Mouse (Mus musculus) cerebellum, postnatal 14 days (tissue): ENCODE data around the gene Bfsp2.
"Not testable (repeated sequence)": the region's sequence is repeated elsewhere in the genome, so short reads cannot be mapped to it uniquely, and the experiment has no call there.

ENCODE experiments used
- DNase-seq, 2 experiments: peaks; one replicate each; pipeline ENCODE4 v3.0.0; 2021; ENCODE audit warnings: mixed read lengths in 2 of 2

The Bfsp2 gene

GRCm38 (mm10) chr9:103426425-103426824, 53.8 kb downstream of the Bfsp2 start:
- DNase-seq = no peak

DNA sequence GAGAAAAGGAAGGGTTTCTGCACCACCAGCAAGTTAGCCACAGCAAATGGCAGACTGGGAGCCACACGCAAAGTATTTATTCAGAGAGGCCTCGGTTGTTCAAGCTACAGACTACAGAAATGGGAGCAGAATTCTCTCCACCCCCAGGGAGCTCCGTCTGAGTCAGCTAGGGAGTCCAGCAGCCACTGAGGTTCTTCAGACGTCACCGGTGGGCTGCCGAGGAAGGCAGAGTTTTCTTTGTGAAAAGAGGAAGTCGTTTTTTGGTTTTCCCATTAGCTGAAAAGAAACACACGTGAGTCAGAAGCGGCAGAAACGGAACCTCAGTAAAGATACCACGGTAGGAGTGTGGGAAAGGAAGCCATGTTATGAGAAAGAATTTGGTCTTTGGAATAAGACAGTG, 55.4 kb downstream of the Bfsp2 start:
- DNase-seq = no peak

DNA sequence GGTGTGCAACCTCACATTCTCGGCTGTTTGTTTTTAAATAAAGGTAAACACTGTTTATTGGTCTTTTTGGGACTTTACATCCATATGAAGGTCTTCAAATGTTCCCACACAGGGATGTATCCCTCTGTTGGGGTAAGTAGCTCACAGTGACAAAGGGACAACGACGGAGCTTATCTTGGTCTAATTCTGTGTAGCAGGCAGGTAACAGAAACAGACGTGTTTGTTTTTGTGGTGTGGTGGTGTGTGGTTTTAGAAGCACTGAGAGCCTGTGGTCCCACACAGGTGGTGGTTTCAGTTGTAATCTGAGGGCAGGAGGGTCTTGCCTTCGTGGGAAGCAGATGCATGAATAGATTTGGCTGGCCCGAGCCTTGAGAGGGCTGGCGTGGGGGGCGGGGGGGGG, 56.3 kb downstream of the Bfsp2 start:
- no peak for DNase-seq

DNA sequence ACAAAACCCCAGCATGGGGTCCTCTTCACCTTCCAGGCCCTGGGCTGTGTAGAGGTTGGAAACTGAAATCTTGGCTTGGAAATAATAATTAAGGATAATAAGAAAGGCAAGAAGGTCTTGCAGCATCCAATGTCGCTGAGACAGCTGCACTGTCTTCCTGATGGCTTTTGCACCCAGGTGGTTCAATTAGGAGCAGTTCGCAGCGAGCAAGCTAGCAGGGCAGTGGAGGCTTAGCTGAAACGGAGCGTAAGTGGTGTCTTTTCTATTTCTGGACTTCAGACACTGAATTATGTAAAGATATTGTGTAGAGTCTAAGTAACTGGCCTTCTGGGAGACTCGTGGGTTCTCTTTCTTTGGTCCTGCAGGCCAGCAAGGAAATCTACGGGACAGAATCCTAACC, 56.8 kb downstream of the Bfsp2 start:
- DNase-seq = no peak

DNA sequence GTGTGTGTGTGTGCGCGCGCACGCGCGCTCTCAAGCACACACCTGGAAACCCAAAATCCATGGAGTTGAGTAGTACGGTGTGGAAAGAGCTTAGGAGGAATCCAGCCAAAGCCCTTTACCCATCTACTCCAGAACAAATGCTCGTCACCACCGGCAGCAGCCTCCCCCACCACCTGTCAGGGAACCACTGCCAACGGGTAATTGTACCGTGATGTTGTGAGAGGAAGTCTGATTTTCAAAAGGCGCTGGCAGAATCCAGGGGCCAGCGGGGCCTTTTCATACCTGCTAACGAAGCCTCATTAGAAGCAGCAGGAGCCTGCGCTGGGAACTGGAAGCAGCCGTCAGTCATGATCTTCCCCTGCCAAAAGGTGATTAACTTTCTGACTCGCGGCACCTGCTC, 57.4 kb downstream of the Bfsp2 start:
- DNase-seq = peak; percentile 78 to 82

DNA sequence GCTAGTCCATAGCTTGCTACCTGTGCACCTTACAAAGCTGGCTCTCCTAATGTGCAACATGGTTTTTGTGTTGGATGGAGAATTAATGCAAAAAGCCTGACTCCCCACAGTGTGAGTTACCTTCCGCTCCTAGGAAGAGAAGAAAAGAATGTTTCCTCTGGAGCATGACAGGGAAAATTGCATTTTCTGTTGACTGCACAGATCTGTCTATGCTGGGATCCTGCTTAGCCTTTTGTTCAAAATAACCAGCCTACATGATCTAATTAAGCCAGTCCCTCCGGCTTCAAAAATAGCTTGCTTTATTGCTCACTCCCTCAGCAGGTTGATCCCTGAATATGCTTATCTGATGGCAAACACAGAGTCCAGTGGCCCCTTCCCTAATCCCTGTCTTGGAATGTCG, 59.4 kb downstream of the Bfsp2 start:
- no peak for DNase-seq

GRCm38 (mm10) chr9:103418786-103419185, 61.4 kb downstream of the Bfsp2 start:
- no peak for DNase-seq

DNA sequence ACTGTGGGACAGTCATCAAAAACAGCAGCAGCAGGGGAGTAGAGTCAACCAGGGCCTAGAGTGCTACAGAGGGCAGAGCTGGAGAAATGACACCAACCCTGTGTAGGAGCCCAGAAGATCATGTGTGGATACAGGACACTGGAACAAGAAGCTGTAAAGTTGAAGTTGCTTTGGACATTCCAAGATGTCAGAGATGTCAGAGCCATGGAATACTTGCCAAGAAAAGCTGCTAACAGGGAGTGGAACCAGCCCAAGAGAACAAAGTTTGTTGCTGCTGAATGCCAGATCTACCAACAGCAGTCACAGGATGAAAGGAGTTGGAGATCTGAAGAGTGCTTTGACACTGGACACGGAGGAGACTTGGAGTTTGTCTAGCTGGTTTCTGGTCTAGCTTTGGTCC, 62.0 kb downstream of the Bfsp2 start:
- not testable (repeated sequence) for DNase-seq

DNA sequence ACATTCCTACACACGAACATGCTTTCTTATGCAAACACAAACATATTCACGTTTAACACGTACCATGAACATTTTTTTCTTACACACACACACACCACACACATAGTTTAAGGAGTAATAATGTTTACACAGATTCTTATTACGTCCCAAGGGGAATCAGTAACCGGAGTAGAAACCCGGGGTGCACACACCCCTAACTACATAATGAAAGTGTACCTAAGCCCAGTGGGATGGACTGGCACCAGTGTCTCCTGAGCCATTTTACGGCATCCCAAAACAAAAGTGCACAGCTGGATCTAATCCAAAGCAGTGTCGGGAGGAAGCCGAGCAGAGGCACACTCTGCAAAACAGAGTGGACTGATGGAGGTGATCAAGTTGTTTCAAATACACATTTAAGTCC, 66.8 kb downstream of the Bfsp2 start:
- DNase-seq = no peak

- DNase-seq = no peak
Measured at GRCm38 (mm10) chr9:103409119-103409518, 71.1 kb downstream of the Bfsp2 start.

- no peak for DNase-seq
Measured at GRCm38 (mm10) chr9:103408136-103408777, 72.0 kb downstream of the Bfsp2 start.

DNA sequence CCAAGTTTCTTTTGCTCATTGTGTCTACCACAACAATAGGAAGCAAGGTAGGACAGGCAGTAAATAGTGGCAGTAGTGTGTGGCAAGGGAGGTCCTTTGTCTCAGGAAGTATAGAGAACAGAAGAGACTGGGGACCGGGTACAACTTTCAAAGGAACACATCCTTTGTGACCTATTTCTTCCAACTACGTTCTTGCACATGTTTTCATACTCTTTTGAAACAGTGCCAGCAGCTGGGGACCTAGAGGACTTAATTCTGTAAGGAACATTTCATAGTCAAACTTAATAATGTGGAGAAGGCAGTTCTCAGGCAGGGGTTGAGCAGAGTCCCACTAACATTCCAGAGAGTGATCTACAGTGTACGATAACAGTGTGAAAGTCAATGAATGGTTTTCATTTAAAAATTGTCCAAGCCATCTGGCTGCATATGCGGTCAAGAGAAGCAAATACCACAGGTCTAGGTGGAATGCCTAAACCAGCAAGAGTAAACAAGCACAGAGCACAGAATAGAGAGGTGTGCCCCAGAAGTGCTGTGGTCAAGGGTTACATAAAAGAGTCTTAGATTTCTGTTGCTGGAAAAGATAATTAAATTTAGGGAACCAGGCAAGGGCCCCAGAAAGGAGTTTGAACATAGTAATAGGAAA, 76.8 kb downstream of the Bfsp2 start:
- DNase-seq = no peak

- no peak for DNase-seq
Measured at GRCm38 (mm10) chr9:103398509-103399157, 81.6 kb downstream of the Bfsp2 start.

DNA sequence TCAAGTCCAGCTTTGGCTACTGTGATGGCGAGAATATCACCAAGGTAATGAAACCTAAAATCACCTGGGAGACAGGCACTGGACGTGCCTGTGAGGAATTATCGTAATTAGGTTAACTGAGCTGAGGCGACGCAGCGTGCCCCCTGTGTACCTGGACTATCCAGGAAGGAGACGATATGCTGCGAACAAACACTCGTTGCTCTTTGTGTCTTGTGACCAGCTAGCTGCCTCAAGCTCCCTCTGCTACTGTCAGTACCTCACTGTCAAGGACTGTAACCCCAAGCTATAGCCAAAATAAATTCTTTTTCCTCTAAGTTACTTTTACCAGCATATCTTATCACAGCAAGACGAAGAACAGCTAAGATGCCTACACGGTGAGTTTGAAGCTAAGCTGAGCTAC, 87.0 kb downstream of the Bfsp2 start:
- no peak for DNase-seq

GRCm38 (mm10) chr9:103391796-103392372, 88.3 kb downstream of the Bfsp2 start:
- DNase-seq = no peak

GRCm38 (mm10) chr9:103389261-103389660, 91.0 kb downstream of the Bfsp2 start:
- DNase-seq = no peak

- DNase-seq = no peak
Measured at GRCm38 (mm10) chr9:103387011-103387653, 93.1 kb downstream of the Bfsp2 start.

DNA sequence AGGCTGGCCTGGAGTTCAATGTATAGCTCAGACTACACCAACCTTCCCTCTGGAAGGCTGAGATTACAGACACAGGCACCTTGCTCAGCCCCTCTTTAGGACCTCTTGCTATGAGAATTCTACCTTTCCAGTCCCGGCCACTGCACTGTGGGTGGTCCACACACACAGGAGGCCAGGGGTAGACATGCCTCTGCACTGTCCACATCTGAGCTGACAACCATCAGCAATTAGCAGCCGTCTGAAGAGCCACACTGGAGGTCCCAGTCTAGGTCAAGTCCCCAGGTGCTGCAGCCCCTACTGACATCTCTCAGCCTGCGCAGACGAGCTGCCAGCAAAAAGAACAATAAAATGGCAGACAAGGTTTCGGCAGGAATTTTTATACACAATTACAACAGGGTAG, 93.6 kb downstream of the Bfsp2 start:
- no peak for DNase-seq

GRCm38 (mm10) chr9:103385600-103385999, 94.6 kb downstream of the Bfsp2 start:
- no peak for DNase-seq

GRCm38 (mm10) chr9:103384141-103384796, 96.0 kb downstream of the Bfsp2 start:
- DNase-seq = no peak

GRCm38 (mm10) chr9:103383576-103383975, 96.6 kb downstream of the Bfsp2 start:
- no peak for DNase-seq

- DNase-seq = no peak
Measured at GRCm38 (mm10) chr9:103382989-103383388, 97.2 kb downstream of the Bfsp2 start.

GRCm38 (mm10) chr9:103380566-103380965, 99.7 kb downstream of the Bfsp2 start:
- DNase-seq = no peak
